Mouse (Mus musculus) MEL (cell line): Measurements from ENCODE around the gene Slc6a9. TPM values are rescaled to one million over a fixed set of nuclear protein-coding genes. Genes with fewer than 3 reads are reported as not detected.

ENCODE experiments used
- DNase-seq: peaks from one replicate; pipeline ENCODE4 v3.0.0; 2011; ENCODE audit warnings: low read depth, low spot score
- H3K27ac ChIP-seq: 2 replicates; pipeline ENCODE4 v1.5.1; 2012; ENCODE audit warnings: low read depth, mild to moderate bottlenecking, control low read depth, low read length, moderate library complexity; ENCODE audit not compliant: control insufficient read depth
- H3K27me3 ChIP-seq, 2 experiments: fragments of 150-350 bp in 1 of 2; sonication (generic) in 1 of 2; 2 replicates each; pipeline ENCODE4 v1.6.1; 2012; ENCODE audit warnings: low read length in 2 of 2, mild to moderate bottlenecking in 2 of 2, improper control_type of control experiment in 1 of 2, moderate library complexity in 1 of 2; ENCODE audit not compliant: insufficient read depth in 2 of 2, control insufficient read depth in 1 of 2
- H3K36me3 ChIP-seq, 2 experiments: 2 replicates each; pipeline ENCODE4 v1.6.1; 2012 to 2014; ENCODE audit warnings: low read length in 2 of 2, improper control_type of control experiment in 1 of 2, inconsistent platforms in 1 of 2, mild to moderate bottlenecking in 1 of 2; ENCODE audit not compliant: insufficient read depth in 2 of 2, control insufficient read depth in 1 of 2
- H3K4me1 ChIP-seq, 2 experiments: fragments of 150-350 bp in 1 of 2; sonication (generic) in 1 of 2; 2 replicates each; pipeline ENCODE4 v1.6.1; 2012; ENCODE audit warnings: low read length in 2 of 2, improper control_type of control experiment in 1 of 2, mild to moderate bottlenecking in 1 of 2; ENCODE audit not compliant: insufficient read depth in 2 of 2, control insufficient read depth in 1 of 2
- H3K4me3 ChIP-seq, 2 experiments: fragments of 150-350 bp in 1 of 2; sonication (generic) in 1 of 2; 2 replicates each; pipeline ENCODE4 v1.5.1; 2012; ENCODE audit warnings: low read depth in 2 of 2, low read length in 2 of 2, mild to moderate bottlenecking in 2 of 2, moderate library complexity in 2 of 2, control low read depth in 1 of 2, improper control_type of control experiment in 1 of 2; ENCODE audit not compliant: control insufficient read depth in 1 of 2, insufficient read depth in 1 of 2
- H3K79me2 ChIP-seq: 2 replicates; pipeline ENCODE4 v1.6.1; 2012; ENCODE audit warnings: mild to moderate bottlenecking, low read length, moderate library complexity; ENCODE audit not compliant: control insufficient read depth, poor library complexity, insufficient read depth
- H3K9ac ChIP-seq: 2 replicates; pipeline ENCODE4 v1.6.1; 2012; ENCODE audit warnings: low read depth, mild to moderate bottlenecking, control low read depth, low read length, moderate library complexity; ENCODE audit not compliant: control insufficient read depth, poor library complexity, severe bottlenecking
- H3K9me3 ChIP-seq: fragments of 150-350 bp; sonication (generic); replicated peaks from 2 replicates; pipeline ENCODE4 v1.6.1; 2012; ENCODE audit warnings: mild to moderate bottlenecking, low read length, improper control_type of control experiment, moderate library complexity; ENCODE audit not compliant: insufficient read depth
- BHLHE40 ChIP-seq: IDR thresholded peaks from 2 replicates; pipeline ENCODE4 v1.6.1; 2012; ENCODE audit warnings: low read depth, mild to moderate bottlenecking, inconsistent platforms, low read length, improper control_type of control experiment, borderline replicate concordance
- CHD1 ChIP-seq: IDR thresholded peaks from 2 replicates; pipeline ENCODE4 v1.6.1; 2012; ENCODE audit warnings: low read depth, mild to moderate bottlenecking, inconsistent platforms, low read length, improper control_type of control experiment
- CHD2 ChIP-seq: IDR thresholded peaks from 2 replicates; pipeline ENCODE4 v1.6.1; 2011; ENCODE audit warnings: low read length, improper control_type of control experiment
- CTCF ChIP-seq, 3 experiments: IDR thresholded peaks in 2 of 3; conservative IDR thresholded peaks in 1 of 3; 2 replicates each; pipeline ENCODE4 v1.5.1; 2011 to 2012; ENCODE audit warnings: low read length in 3 of 3, low read depth in 2 of 3, mild to moderate bottlenecking in 2 of 3, improper control_type of control experiment in 1 of 3, inconsistent platforms in 1 of 3, mixed read lengths in 1 of 3, moderate library complexity in 1 of 3; ENCODE audit not compliant: control insufficient read depth in 1 of 3, insufficient read depth in 1 of 3, poor library complexity in 1 of 3, severe bottlenecking in 1 of 3
- E2F4 ChIP-seq: IDR thresholded peaks from 2 replicates; pipeline ENCODE4 v1.6.1; 2011; ENCODE audit warnings: low read depth, low read length, improper control_type of control experiment, borderline replicate concordance
- EP300 ChIP-seq, 2 experiments: IDR thresholded peaks; 2 replicates each; pipeline ENCODE4 v1.6.1; 2011; ENCODE audit warnings: improper control_type of control experiment in 2 of 2, low read length in 2 of 2, low read depth in 1 of 2, mild to moderate bottlenecking in 1 of 2
- ETS1 ChIP-seq: IDR thresholded peaks from 2 replicates; pipeline ENCODE4 v1.6.1; 2012; ENCODE audit warnings: low read depth, mild to moderate bottlenecking, inconsistent platforms, low read length, improper control_type of control experiment, moderate library complexity
- GATA1 ChIP-seq: IDR thresholded peaks from 2 replicates; pipeline ENCODE4 v1.6.1; 2011; ENCODE audit warnings: low read depth, low read length, improper control_type of control experiment
- HCFC1 ChIP-seq: IDR thresholded peaks from 2 replicates; pipeline ENCODE4 v1.6.1; 2012; ENCODE audit warnings: low read depth, mild to moderate bottlenecking, inconsistent platforms, low read length, improper control_type of control experiment, moderate library complexity
- JUND ChIP-seq: IDR thresholded peaks from 2 replicates; pipeline ENCODE4 v1.6.1; 2011; ENCODE audit warnings: low read depth, mild to moderate bottlenecking, improper control_type of control experiment, low read length
- KAT2A ChIP-seq: conservative IDR thresholded peaks from 2 replicates; pipeline ENCODE4 v1.6.1; 2012; ENCODE audit warnings: low read depth, low read length, improper control_type of control experiment, inconsistent platforms
- MAFK ChIP-seq: IDR thresholded peaks from 2 replicates; pipeline ENCODE4 v1.6.1; 2011; ENCODE audit warnings: low read depth, mild to moderate bottlenecking, low read length, improper control_type of control experiment, borderline replicate concordance
- MAX ChIP-seq: IDR thresholded peaks from 2 replicates; pipeline ENCODE4 v1.6.1; 2011; ENCODE audit warnings: low read length, improper control_type of control experiment
- MEF2A ChIP-seq: IDR thresholded peaks from 2 replicates; pipeline ENCODE4 v1.6.1; 2014; ENCODE audit warnings: low read depth, mild to moderate bottlenecking, inconsistent platforms, low read length, improper control_type of control experiment; ENCODE audit not compliant: poor library complexity, insufficient replicate concordance, severe bottlenecking; ENCODE audit errors: extremely low read depth
- MXI1 ChIP-seq: IDR thresholded peaks from 2 replicates; pipeline ENCODE4 v1.6.1; 2011; ENCODE audit warnings: mild to moderate bottlenecking, low read depth, low read length, improper control_type of control experiment
- NELFE ChIP-seq: IDR thresholded peaks from 2 replicates; pipeline ENCODE4 v1.6.1; 2011; ENCODE audit warnings: low read depth, low read length, improper control_type of control experiment
- NRF1 ChIP-seq: IDR thresholded peaks from 2 replicates; pipeline ENCODE4 v1.6.1; 2014; ENCODE audit warnings: low read depth, mild to moderate bottlenecking, inconsistent platforms, low read length, improper control_type of control experiment, moderate library complexity; ENCODE audit not compliant: poor library complexity, insufficient read depth, severe bottlenecking
- POLR2AphosphoS2 ChIP-seq: IDR thresholded peaks from 2 replicates; pipeline ENCODE4 v1.6.1; 2011; ENCODE audit warnings: low read length, improper control_type of control experiment
- POLR2AphosphoS5 ChIP-seq: IDR thresholded peaks from 2 replicates; pipeline ENCODE4 v1.6.1; 2012; ENCODE audit warnings: low read depth, borderline replicate concordance, mild to moderate bottlenecking, inconsistent platforms, low read length, moderate library complexity, mixed read lengths
- RAD21 ChIP-seq: IDR thresholded peaks from 2 replicates; pipeline ENCODE4 v1.6.1; 2011; ENCODE audit warnings: mild to moderate bottlenecking, low read depth, low read length, improper control_type of control experiment
- RCOR1 ChIP-seq: IDR thresholded peaks from 2 replicates; pipeline ENCODE4 v1.6.1; 2012; ENCODE audit warnings: low read depth, mild to moderate bottlenecking, inconsistent platforms, low read length, improper control_type of control experiment
- SIN3A ChIP-seq: IDR thresholded peaks from 2 replicates; pipeline ENCODE4 v1.6.1; 2012; ENCODE audit warnings: low read length, improper control_type of control experiment, inconsistent platforms
- SMC3 ChIP-seq: IDR thresholded peaks from 2 replicates; pipeline ENCODE4 v1.6.1; 2011; ENCODE audit warnings: low read depth, low read length, improper control_type of control experiment
- TAL1 ChIP-seq: IDR thresholded peaks from 2 replicates; pipeline ENCODE4 v1.6.1; 2012; ENCODE audit warnings: mild to moderate bottlenecking, inconsistent platforms, low read length, moderate library complexity, mixed read lengths
- TBP ChIP-seq: IDR thresholded peaks from 2 replicates; pipeline ENCODE4 v1.8.0; 2011; ENCODE audit warnings: low read depth, low read length, improper control_type of control experiment
- UBTF ChIP-seq: IDR thresholded peaks from 2 replicates; pipeline ENCODE4 v1.6.1; 2012; ENCODE audit warnings: low read depth, mild to moderate bottlenecking, inconsistent platforms, low read length, improper control_type of control experiment, moderate library complexity, borderline replicate concordance; ENCODE audit not compliant: insufficient read depth
- USF1 ChIP-seq: IDR thresholded peaks from 2 replicates; pipeline ENCODE4 v1.6.1; 2014; ENCODE audit warnings: low read depth, mild to moderate bottlenecking, inconsistent platforms, low read length, improper control_type of control experiment, moderate library complexity
- USF2 ChIP-seq, 2 experiments: IDR thresholded peaks; 2 replicates each; pipeline ENCODE4 v1.6.1; 2011 to 2012; ENCODE audit warnings: improper control_type of control experiment in 2 of 2, low read length in 2 of 2, borderline replicate concordance in 1 of 2, inconsistent platforms in 1 of 2, low read depth in 1 of 2, mild to moderate bottlenecking in 1 of 2; ENCODE audit not compliant: insufficient read depth in 1 of 2
- ZC3H11A ChIP-seq: IDR thresholded peaks from 2 replicates; pipeline ENCODE4 v1.6.1; 2012; ENCODE audit warnings: low read depth, mild to moderate bottlenecking, inconsistent platforms, low read length, improper control_type of control experiment
- ZKSCAN1 ChIP-seq: IDR thresholded peaks from 2 replicates; pipeline ENCODE4 v1.6.1; 2012; ENCODE audit warnings: low read depth, mild to moderate bottlenecking, inconsistent platforms, low read length, improper control_type of control experiment, moderate library complexity
- ZMIZ1 ChIP-seq: IDR thresholded peaks from 2 replicates; pipeline ENCODE4 v1.6.1; 2012; ENCODE audit warnings: low read depth, mild to moderate bottlenecking, inconsistent platforms, low read length, improper control_type of control experiment, moderate library complexity
- polyA plus RNA-seq, 2 experiments: library from polyadenylated mRNA; stranded (reverse) in 1 of 2; unstranded in 1 of 2; fragments of >175 nt in 1 of 2; fragments of >200 nt in 1 of 2; gene quantifications; 2 replicates each; pipeline versions ENCODE4 v1.2.1 to v1.2.4; 2012; ENCODE audit warnings: low replicate concordance in 2 of 2, low read depth in 1 of 2; ENCODE audit not compliant: insufficient read length in 2 of 2, insufficient read depth in 1 of 2, missing spikeins in 1 of 2
- total RNA-seq: library from RNA; depleted of rRNA; stranded (reverse); fragments of 300-350 nt; gene quantifications from 2 replicates; pipeline ENCODE4 v1.2.3, GENCODE M21; 2012

The Slc6a9 gene
- total and polyA plus RNA-seq, 3 experiments, result 3.2 to 21.2 TPM; not detected in 1

DNA sequence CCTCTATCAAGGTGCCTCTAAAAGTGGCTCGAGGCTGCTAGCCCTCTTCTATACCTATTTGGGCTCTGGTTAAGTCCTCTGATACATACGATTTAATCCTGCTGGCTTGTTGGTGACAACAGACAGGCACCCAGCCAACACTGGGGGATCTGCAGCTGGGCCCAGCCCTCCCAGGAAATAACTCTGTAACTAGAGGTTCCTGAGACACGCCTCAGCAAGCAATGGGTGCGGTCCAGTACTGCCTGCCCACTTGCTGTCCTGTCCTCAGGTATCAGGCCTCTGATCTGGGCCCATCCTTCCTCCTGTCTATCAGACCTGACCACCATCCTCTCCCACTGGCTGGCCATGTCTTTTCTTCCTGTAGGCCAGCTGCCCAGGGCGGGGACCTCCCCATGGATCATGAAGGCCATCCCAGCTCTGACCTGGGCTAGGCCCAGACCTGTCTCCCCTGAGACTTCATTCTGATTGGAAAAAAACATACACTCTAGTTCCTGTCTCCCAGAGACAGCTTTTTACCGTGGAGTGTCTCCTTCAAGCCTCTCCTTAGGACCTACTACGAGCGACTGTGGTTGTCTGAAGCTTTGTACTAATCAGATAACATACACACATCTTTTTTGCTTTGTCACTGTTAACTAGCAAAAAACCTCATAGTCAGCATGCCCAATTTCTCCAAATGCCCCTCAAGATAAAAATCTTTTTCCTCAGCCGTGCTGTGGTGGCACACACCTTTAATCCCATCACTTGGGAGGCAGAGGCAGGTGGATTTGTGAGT is 2.2 kb upstream of the Slc6a9 start (continued):
- TF ChIP-seq MAX (peak; percentile 14; the same call in 1 of the 2 replicates), TAL1 (no peak), TBP (0 out of 2 replicates have a peak, but pooled peaks have one; percentile 28), SMC3 (no peak)

- peaks cover 40 to 54% of the 10 kb centered on the region in 2 experiments for H3K4me1 ChIP-seq
- H3K27ac ChIP-seq, result peak overlapping the region; percentile 78
- DNase-seq, result peak; percentile 94
- H3K79me2 ChIP-seq, result peaks cover 3% of the 10 kb centered on the region; the same call in 1 of the 2 replicates
- no peaks in the 10 kb centered on the region for H3K27me3 ChIP-seq
- no peaks in the 10 kb centered on the region for H3K9me3 ChIP-seq
- H3K4me3 ChIP-seq, result peak overlapping the region; percentile 65 to 100
- peaks cover 0 to 45% of the 10 kb centered on the region in 2 experiments; a peak in 2 of 4 replicates for H3K36me3 ChIP-seq
- peak overlapping the region; percentile 72 for H3K9ac ChIP-seq
- TF ChIP-seq GATA1, result no peak
- TF ChIP-seq ZMIZ1, result peak; percentile 32; the same call in 1 of the 2 replicates
- peak; percentile 62 for TF ChIP-seq NRF1
- peak; percentile 48; the same call in 1 of the 2 replicates for TF ChIP-seq NELFE
- TF ChIP-seq CHD1, result no peak
- TF ChIP-seq EP300 (IDR thresholded peaks at IDR 0.05; ENCODE audit: low read depth in 1 of 2, low read length in 2 of 2), result no peak
- TF ChIP-seq ZC3H11A, result no peak
- no peak for TF ChIP-seq CHD2
- no peak for TF ChIP-seq RCOR1
- TF ChIP-seq SIN3A, result peak; percentile 57; the same call in 1 of the 2 replicates
- TF ChIP-seq MEF2A, result no peak
- no peak for TF ChIP-seq USF1
- TF ChIP-seq BHLHE40, result peak; percentile 81
- TF ChIP-seq RAD21, result no peak
- TF ChIP-seq JUND, result no peak
- TF ChIP-seq KAT2A, result no peak; the same call in 1 of the 2 replicates
- peak; percentile 78; the same call in 1 of the 2 replicates for TF ChIP-seq MXI1
- TF ChIP-seq POLR2AphosphoS5, result no peak
- no peak for TF ChIP-seq MAFK
- no peak for TF ChIP-seq CTCF (IDR thresholded peaks at IDR 0.05 in 2 of 3, conservative IDR thresholded peaks at IDR 0.05 in 1 of 3; ENCODE audit: control insufficient read depth in 1 of 3, insufficient read depth in 1 of 3, low read depth in 2 of 3, low read length in 3 of 3, poor library complexity in 1 of 3, severe bottlenecking in 1 of 3)
- peak; percentile 50; the same call in 1 of the 2 replicates for TF ChIP-seq HCFC1
- TF ChIP-seq ZKSCAN1, result no peak
- TF ChIP-seq TAL1, result no peak
- TF ChIP-seq POLR2AphosphoS2, result 0 out of 2 replicates have a peak, but pooled peaks have one; percentile 26
- no peak for TF ChIP-seq SMC3
- TF ChIP-seq E2F4, result no peak
- no peak for TF ChIP-seq TBP
- peak; percentile 47 for TF ChIP-seq ETS1
- TF ChIP-seq USF2 (IDR thresholded peaks at IDR 0.05; ENCODE audit: borderline replicate concordance in 1 of 2, insufficient read depth in 1 of 2, low read depth in 1 of 2, low read length in 2 of 2), result no peak
- TF ChIP-seq UBTF, result no peak
Measured at GRCm38 (mm10) chr4:117834845-117835530, 682 bp downstream of the Slc6a9 start.
